Mouse (Mus musculus) thymus, postnatal 14 days (tissue): Measurements from ENCODE around the gene Usp54.
"Not testable (repeated sequence)": the region's sequence is repeated elsewhere in the genome, so short reads cannot be mapped to it uniquely, and the experiment has no call there.

Experiments used
- DNase-seq: peaks from one replicate; pipeline ENCODE4 v3.0.0; 2021

The Usp54 gene

DNA sequence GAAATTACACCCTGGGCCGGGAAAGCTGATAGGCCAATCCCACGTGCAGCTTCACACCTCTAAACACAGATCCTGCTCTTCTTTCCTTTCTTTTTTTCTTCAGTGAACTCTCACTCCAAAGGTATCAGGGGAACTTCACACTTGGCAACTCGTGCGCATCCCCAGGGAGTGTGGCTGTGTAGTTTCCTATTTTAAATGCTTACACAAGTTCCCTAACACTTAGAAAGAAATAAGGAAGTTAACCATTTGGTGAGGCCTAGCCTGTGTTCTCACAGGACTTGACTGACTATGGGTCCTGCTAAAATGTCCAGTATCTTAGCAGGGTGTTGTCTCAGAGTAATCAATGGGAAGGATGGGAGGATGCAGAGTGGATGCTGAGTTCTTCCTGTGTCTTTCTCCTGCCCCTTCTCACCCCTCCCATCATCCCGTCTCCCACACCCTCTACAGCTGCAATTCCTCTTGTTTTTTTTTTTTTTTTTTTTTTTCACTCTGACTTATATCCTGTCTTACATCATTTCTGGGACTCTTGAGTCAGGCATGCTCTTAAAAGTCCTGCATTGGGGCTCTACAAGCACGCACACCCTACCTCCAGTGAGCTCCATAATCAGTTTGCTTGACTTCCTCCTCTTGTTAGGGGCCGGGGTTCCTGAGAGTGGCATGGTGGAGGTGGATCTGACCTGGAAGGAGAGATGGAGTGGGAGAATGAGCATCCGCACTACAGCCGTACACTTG, 14.0 kb upstream of the Usp54 start:
- no peak for DNase-seq

GRCm38 (mm10) chr14:20651722-20652256, 10.9 kb upstream of the Usp54 start:
- DNase-seq: no peak

DNA sequence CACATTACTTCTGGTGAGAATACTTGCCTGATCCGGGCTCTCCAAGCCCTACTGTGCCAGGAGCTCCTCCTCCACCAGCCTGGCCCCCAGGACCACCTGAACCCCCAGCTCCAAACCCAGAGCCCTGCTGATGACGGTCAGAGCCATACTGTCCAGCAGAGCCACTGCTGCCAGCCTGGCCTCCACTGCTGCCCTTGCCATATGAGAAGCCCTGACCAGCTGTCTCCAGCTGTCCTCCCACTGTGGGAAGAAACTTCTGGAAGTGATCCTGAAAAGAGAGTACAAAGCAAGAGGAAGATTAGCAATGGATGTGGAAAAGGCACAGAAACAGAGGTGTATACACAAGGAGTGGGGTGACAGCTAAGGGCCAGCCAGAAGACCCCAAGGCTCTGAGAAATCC, 10.1 kb upstream of the Usp54 start:
- DNase-seq: no peak

DNA sequence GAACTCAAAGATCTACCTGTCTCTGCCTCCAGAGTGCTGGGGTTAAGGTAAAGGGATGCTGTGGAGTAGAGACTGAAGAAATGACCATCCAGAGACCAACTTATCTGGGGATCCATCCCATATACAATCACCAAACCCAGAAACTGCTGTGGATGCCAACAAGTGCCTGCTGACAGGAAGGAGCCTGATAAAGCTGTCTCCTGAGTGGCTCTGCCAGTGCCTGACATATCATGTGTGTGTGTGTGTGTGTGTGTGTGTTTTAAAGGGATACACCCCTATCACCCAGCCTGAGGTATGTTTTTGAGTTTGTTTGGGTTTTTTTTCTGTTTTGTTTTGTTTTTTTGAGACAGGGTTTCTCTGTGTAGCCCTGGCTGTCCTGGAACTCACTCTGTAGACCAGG, 5.5 kb upstream of the Usp54 start:
- no peak for DNase-seq

DNA sequence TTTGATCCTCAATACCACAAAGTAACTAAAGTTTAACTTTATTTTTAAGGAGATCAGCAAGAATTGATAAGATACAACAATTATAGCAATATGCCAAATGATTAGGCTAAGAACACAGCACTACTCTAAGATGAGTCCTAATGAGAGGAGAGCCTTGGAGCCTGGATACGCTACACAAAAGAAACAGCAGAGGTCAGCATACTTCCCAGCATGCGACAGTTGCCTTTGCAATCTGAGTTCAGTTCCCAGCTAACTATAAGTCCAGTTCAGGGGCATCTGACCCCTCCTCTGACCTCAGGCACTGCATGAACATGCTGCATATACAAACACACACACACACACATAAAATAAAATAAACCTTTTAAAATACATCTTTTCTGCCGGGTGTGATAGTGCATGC, 4.7 kb upstream of the Usp54 start:
- no peak for DNase-seq

DNA sequence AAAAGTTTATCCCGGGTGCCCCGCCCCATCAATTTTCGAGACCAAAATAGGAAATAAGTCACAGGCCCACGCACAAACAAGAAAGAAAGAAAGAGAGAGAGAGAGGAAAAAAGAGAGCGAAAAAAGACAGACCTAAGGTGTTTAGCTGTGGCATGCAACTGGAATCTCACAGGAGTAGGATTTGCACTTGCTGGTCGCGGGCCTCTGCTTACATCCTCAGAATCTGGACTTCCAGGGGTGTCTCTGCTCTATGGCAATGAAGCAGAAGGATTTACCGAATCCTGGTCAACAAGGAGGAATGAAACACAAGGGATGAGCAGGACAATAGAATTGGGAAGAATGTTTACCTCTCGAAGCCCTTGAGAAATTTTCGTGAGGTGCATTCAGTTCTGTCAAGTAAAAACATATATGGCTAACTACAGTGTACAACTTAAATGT, 594 bp upstream of the Usp54 start:
- DNase-seq: no peak

GRCm38 (mm10) chr14:20639918-20640619, 794 bp downstream of the Usp54 start:
- DNase-seq: peak; percentile 81

- DNase-seq: no peak
Measured at GRCm38 (mm10) chr14:20638702-20639101, 2.2 kb downstream of the Usp54 start.

- no peak for DNase-seq
Measured at GRCm38 (mm10) chr14:20637818-20638574, 2.9 kb downstream of the Usp54 start.

DNA sequence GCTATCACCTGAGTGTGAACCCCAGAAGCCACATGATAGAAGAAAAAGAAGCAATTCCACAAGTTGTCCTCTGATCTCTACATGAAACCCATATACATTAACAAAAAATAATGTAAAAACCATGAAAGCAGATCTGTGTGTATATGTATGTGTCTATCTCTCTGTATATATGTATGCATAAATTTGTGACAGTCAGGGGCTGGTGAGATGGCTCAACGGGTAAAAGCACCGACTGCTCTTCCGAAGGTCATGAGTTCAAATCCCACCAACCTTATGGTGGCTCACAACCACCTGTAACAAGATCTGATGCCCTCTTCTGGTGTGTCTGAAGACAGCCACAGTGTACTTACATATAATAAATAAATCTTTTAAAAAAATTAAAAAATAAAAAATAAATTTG, 3.9 kb downstream of the Usp54 start:
- not testable (repeated sequence) for DNase-seq

DNA sequence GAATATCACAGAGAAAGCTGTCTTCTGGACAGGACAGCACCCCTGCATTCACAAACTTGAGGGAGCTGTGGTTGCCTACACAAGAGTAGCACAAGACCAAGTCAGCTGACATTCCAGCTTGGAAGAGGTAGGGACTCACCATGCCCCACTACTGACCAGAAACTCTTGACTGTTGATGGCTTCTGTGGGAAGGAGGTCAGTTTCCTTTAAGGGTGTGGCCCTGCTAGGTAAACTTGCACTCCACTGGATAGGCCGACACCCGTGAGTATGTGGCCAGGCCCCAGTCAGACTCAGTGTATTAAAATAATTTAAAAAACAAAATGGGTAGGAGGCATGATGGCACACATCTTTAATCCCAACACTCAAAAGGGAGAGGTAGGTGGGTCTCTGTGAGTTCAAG, 5.3 kb downstream of the Usp54 start:
- DNase-seq: no peak

DNA sequence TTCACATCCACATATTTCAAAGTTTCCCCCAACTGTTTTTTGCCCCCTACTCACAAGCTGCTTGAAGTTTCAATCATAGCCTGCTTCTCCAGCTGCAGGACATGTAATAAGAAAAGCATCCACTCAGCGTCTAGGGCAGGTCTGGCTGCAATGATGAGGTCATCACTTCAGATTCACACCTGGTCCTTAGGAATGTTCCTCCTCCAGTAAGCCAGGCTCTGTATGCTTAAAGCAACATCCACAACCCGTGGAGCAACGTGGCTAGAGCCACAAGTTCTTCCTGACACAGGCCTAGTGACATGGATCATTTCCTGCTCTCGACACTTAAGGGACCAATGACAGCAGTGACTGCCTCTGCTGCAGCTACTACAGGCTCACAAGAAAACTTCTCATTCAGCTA, 9.6 kb downstream of the Usp54 start:
- DNase-seq: no peak

GRCm38 (mm10) chr14:20626971-20627370, 13.9 kb downstream of the Usp54 start:
- no peak for DNase-seq

DNA sequence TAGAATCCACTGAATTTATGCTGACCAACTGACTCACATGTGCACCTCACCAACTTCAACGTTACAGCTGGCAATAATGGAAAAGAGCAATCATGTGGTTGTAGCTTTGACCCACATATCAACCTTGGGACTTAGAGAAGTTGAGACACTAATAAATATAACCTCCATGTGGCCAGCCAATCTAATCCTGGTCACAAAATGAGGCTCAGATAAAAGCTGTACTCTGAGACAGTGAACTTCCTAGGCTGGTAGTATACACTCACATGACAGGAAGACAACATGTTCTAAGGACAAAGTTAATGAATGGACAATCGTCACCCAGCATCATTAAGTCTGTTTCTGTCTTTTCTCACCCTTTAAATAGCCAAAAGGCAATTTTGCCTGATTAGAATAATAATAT, 14.4 kb downstream of the Usp54 start:
- no peak for DNase-seq

- no peak for DNase-seq
Measured at GRCm38 (mm10) chr14:20622907-20623306, 18.0 kb downstream of the Usp54 start.

GRCm38 (mm10) chr14:20622412-20622811, 18.5 kb downstream of the Usp54 start:
- DNase-seq: no peak

GRCm38 (mm10) chr14:20621903-20622302, 19.0 kb downstream of the Usp54 start:
- DNase-seq: no peak

- no peak for DNase-seq
Measured at GRCm38 (mm10) chr14:20619131-20619530, 21.7 kb downstream of the Usp54 start.

- DNase-seq: peak; percentile 12
Measured at GRCm38 (mm10) chr14:20618211-20618610, 22.7 kb downstream of the Usp54 start.

DNA sequence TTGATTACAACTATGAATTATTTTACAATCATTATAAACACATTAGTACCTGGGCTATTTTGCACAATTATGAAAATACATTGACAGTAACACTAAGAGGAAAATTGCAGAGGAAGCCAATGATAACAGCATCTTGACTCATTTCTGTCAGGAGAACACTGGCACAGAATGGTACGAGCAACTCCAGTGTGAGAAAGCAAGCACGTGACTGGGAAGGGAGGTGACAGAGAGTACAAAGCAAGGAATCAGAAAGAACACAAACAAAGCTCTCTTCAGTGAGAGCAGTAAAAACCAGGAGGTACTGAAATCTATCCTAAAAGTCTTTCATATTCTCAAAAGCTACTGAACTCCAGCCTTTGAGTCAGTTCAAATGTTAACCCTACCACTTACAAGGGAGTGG, 24.4 kb downstream of the Usp54 start:
- DNase-seq: no peak

DNA sequence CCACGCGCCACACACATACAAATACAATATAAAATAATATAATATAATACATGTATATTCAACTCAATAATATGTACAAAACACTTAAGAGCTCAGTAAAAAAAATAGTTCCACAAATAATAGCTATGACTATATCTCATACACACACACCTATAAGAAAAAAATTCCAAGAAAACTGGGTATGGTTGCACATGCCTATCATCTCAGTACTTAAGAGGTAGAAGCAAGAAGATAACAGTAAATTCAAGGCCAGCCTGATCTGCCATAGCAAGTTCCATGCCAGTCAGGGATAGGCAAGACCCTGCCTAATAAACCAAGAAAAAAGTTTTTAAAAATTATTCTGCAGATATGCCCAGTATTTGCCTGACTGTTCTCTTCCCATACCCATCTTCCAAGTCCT, 25.8 kb downstream of the Usp54 start:
- no peak for DNase-seq

DNA sequence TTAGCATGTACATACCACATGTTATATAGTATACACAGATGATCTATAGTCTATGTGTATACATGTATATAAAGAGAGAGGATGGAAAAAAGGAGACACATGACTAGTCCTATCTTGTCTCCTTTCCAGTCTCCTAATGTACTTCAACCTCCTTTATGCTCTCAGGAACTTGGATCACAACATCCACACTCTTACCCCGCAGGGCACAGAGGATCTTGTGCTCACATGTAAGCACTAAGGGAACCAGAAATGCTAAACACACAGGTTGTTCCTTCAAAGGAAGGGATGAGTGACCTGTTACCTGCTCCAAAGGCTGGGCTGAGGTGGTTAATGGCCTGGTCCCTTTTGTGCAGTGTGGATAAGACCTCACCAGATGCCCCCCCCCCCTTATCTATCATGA, 28.0 kb downstream of the Usp54 start:
- no peak for DNase-seq

DNA sequence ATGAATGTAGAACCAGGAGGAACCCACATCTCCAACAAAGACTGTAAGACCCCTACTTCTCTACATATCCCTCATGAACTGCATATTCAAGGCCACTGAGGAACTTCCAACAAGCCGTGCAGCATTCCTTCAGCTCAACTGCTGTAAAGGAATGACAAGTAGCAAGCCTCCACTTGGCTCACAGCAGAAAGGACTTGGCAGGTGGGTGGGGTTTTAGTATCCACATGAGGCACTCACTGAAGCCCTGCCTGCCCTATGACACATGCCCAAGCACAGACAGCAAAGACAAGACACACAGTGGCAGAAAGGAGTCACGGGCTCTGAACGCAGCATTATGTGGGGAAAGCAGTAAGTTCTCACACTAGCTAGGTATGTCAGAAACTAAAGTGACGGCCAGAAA, 30.7 kb downstream of the Usp54 start:
- no peak for DNase-seq

DNA sequence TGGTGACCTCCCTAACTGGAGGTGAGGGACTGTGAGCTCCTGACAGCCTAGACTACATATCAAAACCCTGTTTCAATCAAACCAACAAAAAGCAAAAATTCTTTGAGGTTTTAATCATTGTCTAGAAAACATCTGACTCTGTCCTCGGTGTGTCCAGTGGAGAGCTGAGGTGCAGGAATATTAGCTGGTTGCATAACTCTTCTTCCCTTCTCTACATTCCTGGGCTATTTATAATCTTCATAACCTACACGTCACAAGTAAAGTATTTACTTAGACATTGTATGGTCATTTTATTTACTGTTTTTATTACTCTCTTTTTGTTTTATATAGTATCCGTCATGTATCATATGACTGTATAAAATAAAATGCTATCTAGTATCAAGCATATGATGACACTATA, 31.3 kb downstream of the Usp54 start:
- DNase-seq: no peak
